Mouse (Mus musculus) midbrain, embryonic 12.5 days (tissue): Measurements from ENCODE around the gene Pogz. TPM values are rescaled to one million over a fixed set of nuclear protein-coding genes. Genes with fewer than 3 reads are reported as not detected.

Source experiments
- ATAC-seq: fragments of 200-750 bp; cut with Nextera tagmentation; 2 replicates; pipeline ENCODE4 v1.8.0; 2017; ENCODE audit warnings: low read depth, moderate TSS enrichment, moderate library complexity; ENCODE audit not compliant: low FRiP score
- H3K27ac ChIP-seq: fragments of 300-500 bp; sonication (generic); replicated peaks from 2 replicates; pipeline ENCODE4 v1.5.1; 2016; ENCODE audit warnings: mild to moderate bottlenecking
- H3K27me3 ChIP-seq: fragments of 300-500 bp; sonication (generic); 2 replicates; pipeline ENCODE4 v1.6.1; 2016; ENCODE audit warnings: mild to moderate bottlenecking
- H3K36me3 ChIP-seq: fragments of 300-500 bp; sonication (generic); 2 replicates; pipeline ENCODE4 v1.6.1; 2016
- H3K4me1 ChIP-seq: fragments of 300-500 bp; sonication (generic); 2 replicates; pipeline ENCODE4 v1.6.1; 2016
- H3K4me2 ChIP-seq: fragments of 300-500 bp; sonication (generic); replicated peaks from 2 replicates; pipeline ENCODE4 v1.6.1; 2016; ENCODE audit warnings: mild to moderate bottlenecking, moderate library complexity
- H3K4me3 ChIP-seq: fragments of 300-500 bp; sonication (generic); 2 replicates; pipeline ENCODE4 v1.5.1; 2016; ENCODE audit warnings: mild to moderate bottlenecking
- H3K9ac ChIP-seq: fragments of 300-500 bp; sonication (generic); replicated peaks from 2 replicates; pipeline ENCODE4 v1.6.1; 2016; ENCODE audit warnings: mild to moderate bottlenecking, moderate library complexity
- H3K9me3 ChIP-seq: fragments of 300-500 bp; sonication (generic); 2 replicates; pipeline ENCODE4 v1.6.1; 2016; ENCODE audit warnings: mild to moderate bottlenecking
- WGBS: fragments of 180-500 bp; shearing (Covaris S2); methylation state at CpG from one replicate; pipeline ENCODE4 v1.1.7; 2016; 5-methylcytosine and 5-hydroxymethylcytosine counted together
- polyA plus RNA-seq: library from polyadenylated mRNA; unstranded; fragments of >200 nt; fragmentation: Nextera tagmentation; extraction: Ambion mirVana; gene quantifications from 2 replicates; pipeline ENCODE4 v1.2.1, GENCODE M21; 2016

Pogz gene
- polyA plus RNA-seq, 1 experiment from 2014 or later, result 26.5 TPM

DNA sequence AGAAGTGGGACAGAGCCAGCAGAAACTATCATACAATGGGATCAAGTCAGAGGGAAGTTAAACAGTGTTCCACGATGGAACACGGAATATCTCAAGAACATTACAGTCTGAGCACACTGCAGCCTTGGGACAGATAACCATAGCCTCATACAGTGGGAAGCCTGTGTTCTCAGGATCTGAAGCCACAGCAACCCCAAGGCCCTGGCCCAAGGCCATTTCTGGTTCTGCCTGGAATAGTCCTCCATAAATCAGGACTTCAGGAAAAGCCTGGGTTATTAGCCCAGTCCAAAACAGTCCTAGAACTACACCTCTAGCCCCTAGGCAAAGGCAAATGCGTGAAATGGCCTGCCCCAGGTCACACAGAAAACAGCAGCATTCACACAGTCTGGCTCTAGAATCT, 23.7 kb upstream of the Pogz start:
- H3K9me3 ChIP-seq, result no peaks in the 10 kb centered on the region
- H3K4me1 ChIP-seq, result no peaks in the 10 kb centered on the region
- H3K27ac ChIP-seq, result no peak overlapping the region
- no peak overlapping the region for H3K4me2 ChIP-seq
- no peaks in the 10 kb centered on the region for H3K27me3 ChIP-seq
- WGBS, result 90% methylated on average over 3 of the region's 3 CpGs
- no peak overlapping the region for H3K9ac ChIP-seq
- ATAC-seq, result no peak
- H3K4me3 ChIP-seq, result no peak overlapping the region
- no peaks in the 10 kb centered on the region for H3K36me3 ChIP-seq

DNA sequence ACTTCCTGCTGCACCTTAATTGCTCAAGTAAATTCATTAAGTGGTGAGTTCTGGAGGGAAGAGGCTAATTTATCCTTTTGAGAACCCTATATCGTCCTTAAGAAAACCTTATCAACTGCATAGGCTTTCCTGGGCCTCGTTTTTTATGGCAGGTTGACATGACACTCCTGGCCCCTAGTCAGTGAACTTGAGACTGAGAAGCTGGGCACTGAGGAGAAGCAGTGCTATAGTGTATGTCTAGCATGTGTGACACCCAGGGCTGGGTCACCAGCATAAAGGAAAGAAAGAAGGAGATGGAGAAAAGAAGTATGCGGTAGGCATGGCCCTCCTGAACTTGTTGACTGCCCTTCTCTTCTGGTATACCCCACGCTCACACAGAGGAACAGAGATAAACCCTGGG, 23.3 kb upstream of the Pogz start:
- Histone ChIP-seq H3K27ac (no peak overlapping the region), H3K27me3 (no peaks in the 10 kb centered on the region), H3K9ac (no peak overlapping the region), H3K4me3 (no peak overlapping the region), H3K36me3 (no peaks in the 10 kb centered on the region), H3K4me2 (no peak overlapping the region), H3K9me3 (no peaks in the 10 kb centered on the region), H3K4me1 (no peaks in the 10 kb centered on the region)
- ATAC-seq, result no peak
- WGBS, result 86% methylated on average over 4 of the region's 4 CpGs

DNA sequence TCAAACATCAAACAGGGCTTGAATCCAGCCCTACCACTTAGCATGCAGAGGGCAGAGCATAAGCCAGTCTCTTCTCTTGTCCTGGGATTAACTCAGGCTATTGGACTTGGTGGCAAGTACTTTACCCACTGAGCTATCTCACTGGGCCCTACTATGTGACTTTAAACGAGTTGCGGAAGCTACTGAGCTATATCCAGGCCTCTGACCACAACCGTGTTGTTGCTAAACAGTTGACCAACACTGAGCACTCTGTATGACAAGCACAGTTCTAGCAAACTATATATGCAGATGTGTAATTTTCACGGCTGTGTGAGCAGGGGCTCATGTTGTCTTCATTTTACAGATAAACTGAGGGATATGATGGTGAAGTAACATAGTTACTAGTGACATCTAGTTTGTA, 22.7 kb upstream of the Pogz start:
- WGBS, result 82% methylated on average over 4 of the region's 4 CpGs

DNA sequence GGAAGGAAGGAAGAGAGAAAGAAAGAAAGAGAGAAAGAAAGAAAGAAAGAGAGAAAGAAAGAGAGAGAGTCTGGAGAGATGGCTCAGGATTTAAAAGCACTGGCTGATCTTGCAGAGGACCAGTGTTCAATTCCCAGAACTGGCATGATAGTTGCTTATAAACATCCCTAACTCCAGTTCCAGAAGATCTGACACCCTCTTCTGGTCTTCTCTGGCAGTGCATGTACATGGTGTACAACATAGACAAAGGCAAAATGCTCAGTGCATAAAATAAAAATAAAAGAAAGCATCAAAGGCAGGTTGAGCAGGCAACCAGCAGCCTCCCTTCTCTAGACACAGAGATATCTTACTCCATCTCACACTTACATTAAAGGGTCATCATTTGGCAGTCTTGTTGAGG, 21.8 kb upstream of the Pogz start:
- H3K27ac ChIP-seq, result no peak overlapping the region

More for the DNA sequence above, 22.7 kb upstream of the Pogz start:
- H3K36me3 ChIP-seq, result no peaks in the 10 kb centered on the region
- ATAC-seq, result no peak
- H3K27ac ChIP-seq, result no peak overlapping the region
- no peak overlapping the region for H3K4me3 ChIP-seq
- no peaks in the 10 kb centered on the region for H3K27me3 ChIP-seq
- no peaks in the 10 kb centered on the region for H3K4me1 ChIP-seq
- no peak overlapping the region for H3K4me2 ChIP-seq
- no peaks in the 10 kb centered on the region for H3K9me3 ChIP-seq
- H3K9ac ChIP-seq, result no peak overlapping the region

DNA sequence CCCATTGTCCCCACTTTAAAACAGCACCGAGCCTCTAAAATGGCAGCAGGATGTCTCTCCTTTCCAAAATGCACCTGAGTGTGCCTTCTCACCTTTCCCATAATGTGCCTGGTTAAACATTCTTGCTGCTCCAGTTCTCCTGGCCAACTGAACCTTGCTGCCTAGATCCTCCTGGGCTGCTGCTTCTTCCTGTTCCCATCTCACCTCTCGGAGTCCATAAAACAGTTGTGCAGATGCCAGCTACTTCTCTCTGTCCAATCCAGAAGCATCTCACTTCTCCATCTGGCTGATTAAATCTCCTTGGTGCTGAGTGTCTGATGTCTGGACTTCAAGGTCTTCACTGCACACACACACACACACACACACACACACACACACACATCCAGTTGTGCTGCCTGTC, 19.6 kb upstream of the Pogz start:
- Histone ChIP-seq H3K36me3 (no peaks in the 10 kb centered on the region), H3K4me3 (no peak overlapping the region), H3K27me3 (no peaks in the 10 kb centered on the region), H3K4me1 (0 out of 2 replicates have a peak, but pooled peaks cover 3% of the 10 kb centered on the region), H3K9ac (no peak overlapping the region), H3K27ac (no peak overlapping the region), H3K4me2 (no peak overlapping the region), H3K9me3 (no peaks in the 10 kb centered on the region)
- no peak for ATAC-seq
- WGBS, result 98% methylated on average over 2 of the region's 2 CpGs

More for the DNA sequence above, 21.8 kb upstream of the Pogz start:
- no peak overlapping the region for H3K4me3 ChIP-seq
- no peak overlapping the region for H3K4me2 ChIP-seq
- no peaks in the 10 kb centered on the region for H3K36me3 ChIP-seq
- no peak overlapping the region for H3K9ac ChIP-seq
- no peaks in the 10 kb centered on the region for H3K4me1 ChIP-seq
- ATAC-seq, result no peak
- H3K9me3 ChIP-seq, result no peaks in the 10 kb centered on the region
- H3K27me3 ChIP-seq, result no peaks in the 10 kb centered on the region

DNA sequence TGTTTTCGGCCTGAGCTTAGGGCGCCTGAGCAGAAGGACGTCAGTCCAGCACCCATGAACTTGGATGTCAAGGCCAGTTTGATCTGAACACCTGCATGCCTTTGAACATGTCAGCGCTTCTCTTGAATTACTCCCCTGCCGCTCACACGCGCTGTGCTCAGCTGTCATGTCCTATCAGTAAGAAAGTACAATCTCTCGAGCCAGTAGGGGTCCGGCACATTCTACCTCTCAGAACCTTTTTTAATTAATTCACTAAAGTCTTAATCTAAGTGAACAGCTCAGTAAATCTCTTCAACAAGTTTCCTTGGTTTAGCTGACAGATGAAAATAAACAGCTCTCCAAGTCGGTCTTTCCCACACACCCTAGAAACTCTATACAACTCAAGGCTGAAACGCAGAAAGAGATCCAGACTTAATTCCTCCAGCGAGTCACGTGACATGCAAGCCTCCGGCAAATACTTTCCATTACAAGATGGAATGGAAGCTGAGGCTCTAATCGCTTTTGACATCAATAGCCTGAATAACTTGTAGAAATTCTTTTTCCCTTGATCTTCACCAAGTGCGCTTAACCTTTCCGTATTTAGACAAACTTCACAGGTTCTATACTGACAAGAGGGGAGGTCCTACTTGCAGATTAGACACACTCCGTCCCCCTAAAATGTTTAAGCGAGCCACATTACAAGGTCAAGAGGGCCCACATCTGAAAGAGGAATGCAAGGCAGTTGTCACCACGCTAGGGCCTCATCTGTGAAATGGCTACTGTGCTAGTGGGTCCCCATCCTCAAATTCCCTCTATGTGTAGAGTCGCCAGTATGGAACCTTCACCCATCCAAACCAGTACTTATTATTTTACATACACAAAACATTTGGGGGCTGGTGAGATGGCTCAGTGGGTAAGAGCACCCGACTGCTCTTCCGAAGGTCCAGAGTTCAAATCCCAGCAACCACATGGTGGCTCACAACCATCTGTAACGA, 17.6 kb upstream of the Pogz start:
- Histone ChIP-seq H3K4me1 (0 out of 2 replicates have a peak, but pooled peaks cover 3% of the 10 kb centered on the region), H3K4me3 (no peak overlapping the region), H3K36me3 (no peaks in the 10 kb centered on the region), H3K27ac (no peak overlapping the region), H3K27me3 (no peaks in the 10 kb centered on the region), H3K9ac (no peak overlapping the region), H3K9me3 (no peaks in the 10 kb centered on the region), H3K4me2 (0 out of 2 replicates have a peak overlapping the region, but pooled peaks have one; percentile 9)
- 60% methylated on average over 24 of the region's 24 CpGs for WGBS
- peak; percentile 35; the same call in 1 of the 2 replicates for ATAC-seq

DNA sequence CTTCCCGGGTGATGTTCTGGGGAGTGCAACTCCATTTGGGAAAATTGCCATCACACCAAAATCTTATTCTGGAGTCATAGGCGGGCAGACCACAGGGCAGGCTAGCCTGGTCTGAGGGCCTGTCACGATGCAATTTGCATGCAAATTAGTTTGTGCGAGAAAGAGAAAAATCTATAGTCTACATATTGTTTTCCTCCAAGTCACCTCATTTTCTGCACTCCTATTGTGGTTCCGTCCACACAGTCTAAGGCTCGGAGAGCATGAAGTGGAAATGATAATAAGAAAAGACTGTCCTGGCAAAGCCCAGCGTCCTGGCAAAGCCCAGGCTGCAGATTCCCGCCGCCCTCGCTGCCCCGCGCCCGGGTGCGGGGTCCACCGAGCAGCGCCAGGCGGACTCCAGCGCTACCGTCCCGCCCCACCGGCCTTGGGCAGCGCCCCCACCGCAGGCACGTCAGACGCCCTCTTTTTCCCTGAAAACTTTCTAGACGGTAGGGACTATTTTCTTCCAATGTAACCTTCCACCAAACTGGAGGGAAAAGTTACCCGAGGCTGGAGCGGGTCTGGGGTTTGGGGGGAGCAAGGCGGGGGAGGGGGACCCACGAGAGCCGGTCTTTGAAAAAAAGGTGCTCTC, 16.2 kb upstream of the Pogz start:
- Histone ChIP-seq H3K9me3 (no peaks in the 10 kb centered on the region), H3K4me3 (peak overlapping the region; percentile 61), H3K27me3 (no peaks in the 10 kb centered on the region), H3K9ac (peak overlapping the region; percentile 80), H3K4me2 (peak overlapping the region; percentile 57), H3K4me1 (0 out of 2 replicates have a peak, but pooled peaks cover 3% of the 10 kb centered on the region), H3K36me3 (no peaks in the 10 kb centered on the region), H3K27ac (peak overlapping the region; percentile 87)
- WGBS, result 1% methylated on average over 31 of the region's 31 CpGs
- ATAC-seq, result peak; percentile 81

DNA sequence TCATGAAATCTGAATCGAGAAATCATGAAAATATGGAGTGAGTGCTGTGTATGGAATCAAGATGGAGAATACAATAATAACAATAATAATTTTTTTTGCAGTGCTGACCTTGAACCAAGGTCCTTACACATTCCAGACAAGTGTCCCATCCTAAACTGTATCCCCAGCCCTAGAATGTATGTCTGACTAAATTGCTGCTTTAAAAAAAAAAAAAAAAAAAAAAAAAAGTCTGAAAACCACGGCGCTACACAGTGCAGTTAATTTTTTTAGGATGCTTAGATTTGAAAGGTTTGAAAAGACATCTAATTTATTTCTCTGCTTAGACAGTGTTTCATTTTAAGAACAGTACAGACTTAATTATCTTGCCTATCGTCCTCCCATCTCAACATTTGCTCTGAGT, 15.3 kb upstream of the Pogz start:
- no peaks in the 10 kb centered on the region for H3K9me3 ChIP-seq
- no peaks in the 10 kb centered on the region for H3K27me3 ChIP-seq
- H3K9ac ChIP-seq, result peak overlapping the region; percentile 80; the same call in 1 of the 2 replicates
- ATAC-seq, result no peak
- 86% methylated on average over 4 of the region's 4 CpGs for WGBS
- H3K27ac ChIP-seq, result peak overlapping the region; percentile 87; the same call in 1 of the 2 replicates
- peak overlapping the region; percentile 61 for H3K4me3 ChIP-seq
- no peaks in the 10 kb centered on the region for H3K36me3 ChIP-seq
- peak overlapping the region; percentile 57 for H3K4me2 ChIP-seq
- 0 out of 2 replicates have a peak, but pooled peaks cover 3% of the 10 kb centered on the region for H3K4me1 ChIP-seq

DNA sequence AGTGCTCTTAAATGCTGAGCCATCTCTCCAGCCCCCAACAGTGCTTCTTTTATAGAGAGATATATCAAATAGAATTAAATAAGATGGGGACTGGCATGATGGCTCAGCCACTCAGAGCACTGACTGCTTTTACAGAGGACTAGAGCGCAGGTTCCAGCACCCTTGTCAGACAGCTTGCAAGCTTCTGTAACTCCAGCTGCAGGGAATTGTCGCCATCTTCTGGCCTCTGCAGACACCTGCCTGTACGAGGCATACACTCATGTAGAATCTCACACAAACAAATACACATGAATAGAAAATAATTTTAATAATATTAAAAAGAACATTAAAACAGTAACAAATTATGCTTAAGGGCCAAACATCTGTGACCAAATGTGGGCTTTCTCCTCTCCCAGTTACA, 13.3 kb upstream of the Pogz start:
- Histone ChIP-seq H3K4me1 (0 out of 2 replicates have a peak, but pooled peaks cover 3% of the 10 kb centered on the region), H3K27me3 (no peaks in the 10 kb centered on the region), H3K36me3 (no peaks in the 10 kb centered on the region), H3K4me2 (no peak overlapping the region), H3K27ac (no peak overlapping the region), H3K9me3 (no peaks in the 10 kb centered on the region), H3K4me3 (no peak overlapping the region), H3K9ac (no peak overlapping the region)
- no peak for ATAC-seq
- WGBS, result 80% methylated on average over 3 of the region's 3 CpGs

DNA sequence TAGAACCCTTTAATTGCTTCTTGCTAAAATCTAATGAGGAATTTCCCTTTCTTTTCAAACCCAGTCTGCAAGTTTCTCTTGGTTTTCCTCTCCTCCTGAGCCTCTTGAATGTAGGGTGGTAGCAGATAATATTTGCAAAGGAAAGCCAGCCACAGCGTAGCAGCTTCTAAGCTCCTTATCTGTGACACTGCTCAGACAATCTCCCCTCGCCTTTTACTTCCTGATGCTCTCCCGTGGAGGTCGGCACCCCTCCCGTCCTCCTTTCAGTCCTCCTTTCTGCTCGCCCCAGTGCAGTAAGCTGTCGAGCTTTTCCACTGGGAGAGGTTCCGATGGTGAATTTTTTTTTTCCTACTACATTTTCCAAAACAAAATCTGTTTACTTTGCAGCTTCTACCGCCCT, 5.3 kb upstream of the Pogz start:
- no peaks in the 10 kb centered on the region for H3K9me3 ChIP-seq
- WGBS, result 14% methylated on average over 9 of the region's 9 CpGs
- no peak overlapping the region for H3K4me2 ChIP-seq
- H3K4me3 ChIP-seq, result no peak overlapping the region
- H3K36me3 ChIP-seq, result no peaks in the 10 kb centered on the region
- ATAC-seq, result no peak
- no peaks in the 10 kb centered on the region for H3K27me3 ChIP-seq
- no peak overlapping the region for H3K9ac ChIP-seq
- no peak overlapping the region for H3K27ac ChIP-seq
- no peaks in the 10 kb centered on the region for H3K4me1 ChIP-seq

DNA sequence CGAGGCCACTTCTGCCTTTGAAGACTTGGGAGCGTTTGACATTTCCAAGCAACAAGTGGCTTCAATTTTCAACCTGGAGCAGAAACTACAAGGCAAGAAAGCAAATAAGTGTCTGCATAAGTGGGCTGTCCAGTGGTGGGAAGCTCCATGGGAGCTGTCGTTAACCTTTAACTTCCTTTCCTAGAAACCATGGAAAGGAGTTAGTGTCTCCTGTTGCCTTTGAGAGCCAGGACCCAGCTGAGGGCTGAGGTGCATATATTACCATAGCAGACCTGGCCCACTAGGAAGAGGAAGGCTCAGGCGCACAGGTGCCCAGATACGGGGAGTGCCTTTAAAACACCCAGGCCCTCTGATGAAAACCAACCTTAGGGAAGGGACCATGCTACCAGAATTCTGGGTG, 4.7 kb upstream of the Pogz start:
- H3K36me3 ChIP-seq, result no peaks in the 10 kb centered on the region
- H3K4me1 ChIP-seq, result no peaks in the 10 kb centered on the region
- no peak overlapping the region for H3K9ac ChIP-seq
- ATAC-seq, result no peak
- 85% methylated on average over 5 of the region's 5 CpGs for WGBS
- H3K4me2 ChIP-seq, result no peak overlapping the region
- no peak overlapping the region for H3K4me3 ChIP-seq
- H3K27ac ChIP-seq, result no peak overlapping the region
- no peaks in the 10 kb centered on the region for H3K27me3 ChIP-seq
- H3K9me3 ChIP-seq, result no peaks in the 10 kb centered on the region

DNA sequence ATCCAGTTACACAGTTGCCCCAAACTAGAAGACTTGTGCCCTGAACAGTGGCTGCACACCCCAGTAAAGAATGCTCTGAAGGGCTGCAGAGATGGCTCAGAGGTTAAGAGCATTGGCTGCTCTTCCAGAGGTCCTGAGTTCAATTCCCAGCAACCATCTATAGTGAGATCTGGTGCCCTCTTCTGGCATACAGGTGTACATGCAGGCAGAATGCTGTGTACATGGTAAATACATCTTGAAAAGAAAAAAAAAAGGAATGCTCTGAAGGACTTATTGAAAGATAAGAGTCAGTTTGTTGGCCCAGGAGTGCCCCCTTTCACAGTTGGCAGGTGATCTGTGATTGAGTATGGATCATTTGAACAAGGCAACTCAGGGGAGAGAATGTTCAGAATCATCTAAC, 4.0 kb upstream of the Pogz start:
- no peak overlapping the region for H3K9ac ChIP-seq
- no peak overlapping the region for H3K27ac ChIP-seq
- ATAC-seq, result no peak
- H3K36me3 ChIP-seq, result no peaks in the 10 kb centered on the region
- no peaks in the 10 kb centered on the region for H3K4me1 ChIP-seq
- H3K4me2 ChIP-seq, result no peak overlapping the region
- H3K9me3 ChIP-seq, result no peaks in the 10 kb centered on the region
- H3K4me3 ChIP-seq, result no peak overlapping the region
- no peaks in the 10 kb centered on the region for H3K27me3 ChIP-seq
